Mouse (Mus musculus) kidney, embryonic 15.5 days (tissue): Measurements from ENCODE around the gene Myo16. TPM values are rescaled to one million over a fixed set of nuclear protein-coding genes. Genes with fewer than 3 reads are reported as not detected.

Source experiments
- ATAC-seq: fragments of 200-750 bp; cut with Nextera tagmentation; replicated peaks from 2 replicates; pipeline ENCODE4 v1.8.0; 2017; ENCODE audit warnings: moderate TSS enrichment; ENCODE audit not compliant: low FRiP score
- H3K27ac ChIP-seq: fragments of 300-500 bp; sonication (generic); 2 replicates; pipeline ENCODE4 v1.5.1; 2015; ENCODE audit warnings: mild to moderate bottlenecking, inconsistent platforms
- H3K27me3 ChIP-seq: fragments of 300-500 bp; sonication (generic); 2 replicates; pipeline ENCODE4 v1.6.1; 2015; ENCODE audit warnings: inconsistent platforms
- H3K36me3 ChIP-seq: fragments of 300-500 bp; sonication (generic); 2 replicates; pipeline ENCODE4 v1.6.1; 2015; ENCODE audit warnings: inconsistent platforms
- H3K4me1 ChIP-seq: fragments of 300-500 bp; sonication (generic); 2 replicates; pipeline ENCODE4 v1.6.1; 2015; ENCODE audit warnings: inconsistent platforms
- H3K4me2 ChIP-seq: fragments of 300-500 bp; sonication (generic); 2 replicates; pipeline ENCODE4 v1.6.1; 2015; ENCODE audit warnings: moderate library complexity, mild to moderate bottlenecking, inconsistent platforms
- H3K4me3 ChIP-seq: fragments of 300-500 bp; sonication (generic); replicated peaks from 2 replicates; pipeline ENCODE4 v1.5.1; 2015; ENCODE audit warnings: mild to moderate bottlenecking, inconsistent platforms
- H3K9ac ChIP-seq: fragments of 300-500 bp; sonication (generic); 2 replicates; pipeline ENCODE4 v1.6.1; 2015; ENCODE audit warnings: mild to moderate bottlenecking, inconsistent platforms
- H3K9me3 ChIP-seq: fragments of 300-500 bp; sonication (generic); replicated peaks from 2 replicates; pipeline ENCODE4 v1.6.1; 2016; ENCODE audit warnings: inconsistent platforms
- WGBS: fragments of 180-500 bp; shearing (Covaris S2); methylation state at CpG from one replicate; pipeline ENCODE4 v1.1.7; 2015; ENCODE audit warnings: mixed read lengths; 5-methylcytosine and 5-hydroxymethylcytosine counted together
- polyA plus RNA-seq: library from polyadenylated mRNA; unstranded; fragments of >200 nt; fragmentation: Nextera tagmentation; extraction: Ambion mirVana; gene quantifications from 2 replicates; pipeline ENCODE4 v1.2.1, GENCODE M21; 2015

Myo16 gene
- polyA plus RNA-seq, 1 experiment from 2014 or later, result 0.34 TPM

- H3K4me3 ChIP-seq, result no peak overlapping the region
- no peak overlapping the region for H3K9ac ChIP-seq
- peaks cover 7% of the 10 kb centered on the region; the same call in 1 of the 2 replicates for H3K27me3 ChIP-seq
- WGBS, result 70% methylated on average over 4 of the region's 4 CpGs
- H3K36me3 ChIP-seq, result no peaks in the 10 kb centered on the region
- no peak overlapping the region for H3K27ac ChIP-seq
- no peak for ATAC-seq
- no peaks in the 10 kb centered on the region for H3K4me1 ChIP-seq
- H3K9me3 ChIP-seq, result no peaks in the 10 kb centered on the region
- no peak overlapping the region for H3K4me2 ChIP-seq
Measured at GRCm38 (mm10) chr8:10568448-10568847, 414.7 kb downstream of the Myo16 start.

- WGBS, result 18% methylated on average over 6 of the region's 6 CpGs
- H3K4me2 ChIP-seq, result no peak overlapping the region
- no peak for ATAC-seq
Measured at GRCm38 (mm10) chr8:10574096-10574495, 420.4 kb downstream of the Myo16 start.

GRCm38 (mm10) chr8:10575244-10575643, 421.5 kb downstream of the Myo16 start:
- Histone ChIP-seq H3K36me3 (no peaks in the 10 kb centered on the region), H3K9ac (no peak overlapping the region), H3K4me1 (no peaks in the 10 kb centered on the region), H3K4me3 (no peak overlapping the region), H3K27me3 (0 out of 2 replicates have a peak, but pooled peaks cover 3% of the 10 kb centered on the region), H3K9me3 (no peaks in the 10 kb centered on the region), H3K27ac (no peak overlapping the region), H3K4me2 (no peak overlapping the region)
- WGBS, result 96% methylated on average over 10 of the region's 10 CpGs
- ATAC-seq, result no peak

More at GRCm38 (mm10) chr8:10574096-10574495, 420.4 kb downstream of the Myo16 start:
- no peaks in the 10 kb centered on the region for H3K4me1 ChIP-seq
- no peak overlapping the region for H3K9ac ChIP-seq
- H3K4me3 ChIP-seq, result no peak overlapping the region
- no peak overlapping the region for H3K27ac ChIP-seq
- peaks cover 7% of the 10 kb centered on the region; the same call in 1 of the 2 replicates for H3K27me3 ChIP-seq
- H3K36me3 ChIP-seq, result no peaks in the 10 kb centered on the region
- no peaks in the 10 kb centered on the region for H3K9me3 ChIP-seq

- H3K4me3 ChIP-seq, result no peak overlapping the region
- no peak overlapping the region for H3K27ac ChIP-seq
- no peaks in the 10 kb centered on the region for H3K36me3 ChIP-seq
- ATAC-seq, result peak; percentile 81; the same call in 1 of the 2 replicates
- peaks cover 13% of the 10 kb centered on the region for H3K4me1 ChIP-seq
- 19% methylated on average over 10 of the region's 14 CpGs for WGBS
- no peaks in the 10 kb centered on the region for H3K9me3 ChIP-seq
- H3K9ac ChIP-seq, result no peak overlapping the region
- H3K4me2 ChIP-seq, result peak overlapping the region; percentile 36; the same call in 1 of the 2 replicates
- H3K27me3 ChIP-seq, result 0 out of 2 replicates have a peak, but pooled peaks cover 7% of the 10 kb centered on the region
Measured at GRCm38 (mm10) chr8:10586956-10587744, 433.4 kb downstream of the Myo16 start.

GRCm38 (mm10) chr8:10589422-10589933, 435.8 kb downstream of the Myo16 start:
- WGBS, result 78% methylated on average over 11 of the region's 11 CpGs

GRCm38 (mm10) chr8:10592917-10593316, 439.2 kb downstream of the Myo16 start:
- H3K36me3 ChIP-seq, result no peaks in the 10 kb centered on the region
- no peak overlapping the region for H3K9ac ChIP-seq
- no peaks in the 10 kb centered on the region for H3K9me3 ChIP-seq
- no peaks in the 10 kb centered on the region for H3K4me1 ChIP-seq
- WGBS, result 88% methylated on average over 6 of the region's 6 CpGs
- no peak overlapping the region for H3K4me2 ChIP-seq
- no peak for ATAC-seq
- no peaks in the 10 kb centered on the region for H3K27me3 ChIP-seq
- H3K27ac ChIP-seq, result no peak overlapping the region
- H3K4me3 ChIP-seq, result no peak overlapping the region

More at GRCm38 (mm10) chr8:10589422-10589933, 435.8 kb downstream of the Myo16 start:
- Histone ChIP-seq H3K4me2 (no peak overlapping the region), H3K9me3 (no peaks in the 10 kb centered on the region), H3K27ac (no peak overlapping the region), H3K36me3 (no peaks in the 10 kb centered on the region), H3K9ac (no peak overlapping the region), H3K4me3 (no peak overlapping the region), H3K4me1 (peaks cover 13% of the 10 kb centered on the region), H3K27me3 (0 out of 2 replicates have a peak, but pooled peaks cover 6% of the 10 kb centered on the region)
- ATAC-seq, result no peak

- no peak overlapping the region for H3K27ac ChIP-seq
- WGBS, result 90% methylated on average over 3 of the region's 3 CpGs
- no peak overlapping the region for H3K4me3 ChIP-seq
- no peak overlapping the region for H3K9ac ChIP-seq
- no peak overlapping the region for H3K4me2 ChIP-seq
- H3K27me3 ChIP-seq, result peaks cover 4% of the 10 kb centered on the region; the same call in 1 of the 2 replicates
- H3K9me3 ChIP-seq, result no peaks in the 10 kb centered on the region
- ATAC-seq, result no peak
- H3K36me3 ChIP-seq, result no peaks in the 10 kb centered on the region
- no peaks in the 10 kb centered on the region for H3K4me1 ChIP-seq
Measured at GRCm38 (mm10) chr8:10596353-10596752, 442.6 kb downstream of the Myo16 start.

GRCm38 (mm10) chr8:10597595-10597994, 443.9 kb downstream of the Myo16 start:
- H3K4me3 ChIP-seq, result no peak overlapping the region
- no peak overlapping the region for H3K9ac ChIP-seq
- H3K27ac ChIP-seq, result no peak overlapping the region
- no peaks in the 10 kb centered on the region for H3K9me3 ChIP-seq
- no peak for ATAC-seq
- no peaks in the 10 kb centered on the region for H3K36me3 ChIP-seq
- WGBS, result 86% methylated on average over 5 of the region's 5 CpGs
- peaks cover 4% of the 10 kb centered on the region; the same call in 1 of the 2 replicates for H3K27me3 ChIP-seq
- H3K4me2 ChIP-seq, result no peak overlapping the region
- no peaks in the 10 kb centered on the region for H3K4me1 ChIP-seq

- Histone ChIP-seq H3K9ac (no peak overlapping the region), H3K4me3 (no peak overlapping the region), H3K36me3 (no peaks in the 10 kb centered on the region), H3K9me3 (no peaks in the 10 kb centered on the region), H3K4me2 (no peak overlapping the region), H3K27me3 (peaks cover 7% of the 10 kb centered on the region; the same call in 1 of the 2 replicates), H3K4me1 (no peaks in the 10 kb centered on the region), H3K27ac (no peak overlapping the region)
- 86% methylated on average over 5 of the region's 5 CpGs for WGBS
- ATAC-seq, result no peak
Measured at GRCm38 (mm10) chr8:10598889-10599288, 445.2 kb downstream of the Myo16 start.

- WGBS, result 5% methylated on average over 12 of the region's 12 CpGs
- H3K36me3 ChIP-seq, result no peaks in the 10 kb centered on the region
- no peaks in the 10 kb centered on the region for H3K9me3 ChIP-seq
- 0 out of 2 replicates have a peak, but pooled peaks cover 17% of the 10 kb centered on the region for H3K27me3 ChIP-seq
- no peak overlapping the region for H3K4me3 ChIP-seq
- peaks cover 33% of the 10 kb centered on the region for H3K4me1 ChIP-seq
- ATAC-seq, result peak; percentile 84
- H3K4me2 ChIP-seq, result peak overlapping the region; percentile 17
- H3K27ac ChIP-seq, result peak overlapping the region; percentile 82
- H3K9ac ChIP-seq, result no peak overlapping the region
Measured at GRCm38 (mm10) chr8:10606028-10606815, 452.5 kb downstream of the Myo16 start.

- 9% methylated on average over 4 of the region's 4 CpGs for WGBS
- 0 out of 2 replicates have a peak, but pooled peaks cover 17% of the 10 kb centered on the region for H3K27me3 ChIP-seq
- no peaks in the 10 kb centered on the region for H3K36me3 ChIP-seq
- peak overlapping the region; percentile 82 for H3K27ac ChIP-seq
- peaks cover 33% of the 10 kb centered on the region for H3K4me1 ChIP-seq
- no peak overlapping the region for H3K4me3 ChIP-seq
- no peak overlapping the region for H3K9ac ChIP-seq
- 0 out of 2 replicates have a peak, but pooled peaks have one; percentile 30 for ATAC-seq
- no peak overlapping the region for H3K4me2 ChIP-seq
- H3K9me3 ChIP-seq, result no peaks in the 10 kb centered on the region
Measured at GRCm38 (mm10) chr8:10606816-10607209, 453.1 kb downstream of the Myo16 start.
